Mouse (Mus musculus): ENCODE measurements at regions not wholly inside any gene's neighbourhood (a gene's known extent, or its start where the extent isn't known, plus 50 kb on each side); places are given as distances from the start of the nearest gene placed in this dataset.

DNA sequence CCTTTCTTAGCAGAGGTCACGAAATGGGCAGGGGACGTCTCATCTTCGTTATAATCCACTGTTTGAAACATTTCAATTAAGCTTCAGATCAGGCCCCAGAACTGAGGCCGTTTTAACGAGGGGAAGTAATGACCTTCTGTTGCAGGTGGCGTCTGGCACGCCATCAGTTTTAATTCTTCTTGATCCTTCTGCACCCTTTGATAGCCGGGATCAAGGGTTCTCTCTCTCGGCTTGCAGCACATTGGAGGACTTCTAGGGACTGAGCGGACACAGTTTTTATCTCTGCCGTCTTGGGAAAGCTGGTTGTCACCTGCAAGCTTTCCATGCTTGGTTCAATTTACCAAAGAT, 151.9 kb upstream of the Lmo4 start:
- WGBS: 54% methylated on average over 11 of the region's 11 CpGs
- no peak overlapping the region for H3K4me2 ChIP-seq (replicated peaks)
- no peaks in the 10 kb centered on the region for H3K4me1 ChIP-seq
- ATAC-seq (ENCODE audit: low FRiP score, low read depth): no peak
- H3K27ac ChIP-seq (replicated peaks): no peak overlapping the region
- H3K9ac ChIP-seq (replicated peaks): no peak overlapping the region
- no peaks in the 10 kb centered on the region for H3K27me3 ChIP-seq
- 0 out of 2 replicates have a peak, but pooled peaks cover 3% of the 10 kb centered on the region for H3K9me3 ChIP-seq
- H3K36me3 ChIP-seq: no peaks in the 10 kb centered on the region
- no peak overlapping the region for H3K4me3 ChIP-seq

DNA sequence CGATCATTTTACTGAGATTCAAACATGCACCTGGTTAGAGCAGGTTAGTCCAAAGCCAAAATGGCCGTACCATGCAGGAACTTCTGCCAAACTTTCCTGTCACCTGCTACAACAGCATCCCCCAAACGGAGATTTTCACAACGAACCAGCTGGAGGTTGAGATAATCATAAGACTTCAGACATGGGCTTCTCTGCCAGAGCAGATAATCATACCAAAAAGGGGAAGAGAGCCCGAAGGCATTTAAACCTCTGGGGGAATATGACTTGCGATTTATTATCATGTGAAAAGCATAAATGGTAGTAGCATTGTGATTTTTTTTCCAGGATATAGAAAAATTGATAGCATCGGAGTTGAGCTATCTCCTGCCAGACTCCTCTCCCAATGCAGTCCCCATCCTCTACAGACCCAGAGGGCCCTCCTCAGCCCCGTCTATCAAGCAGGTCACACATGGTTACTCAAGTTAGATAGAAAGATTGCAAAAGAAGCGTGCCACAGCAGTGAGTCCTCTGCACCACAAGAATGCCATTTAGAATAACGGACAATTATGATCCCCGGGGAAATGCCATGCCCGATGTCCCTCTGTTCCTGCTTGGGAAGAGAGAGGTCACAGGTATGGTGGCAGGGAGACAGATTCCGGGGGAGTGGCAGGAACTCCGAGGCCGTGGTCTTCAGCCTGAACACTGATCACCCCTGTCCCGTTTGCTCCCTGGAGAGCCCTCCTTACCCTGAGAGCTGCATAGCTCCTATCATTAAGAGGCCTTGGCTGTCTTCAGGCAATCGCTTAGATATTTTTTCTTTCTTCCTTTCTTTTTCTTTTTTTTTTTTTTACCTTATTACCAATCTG, 151.3 kb upstream of the Lmo4 start:
- H3K27ac ChIP-seq (replicated peaks): no peak overlapping the region
- H3K4me1 ChIP-seq: no peaks in the 10 kb centered on the region
- H3K9me3 ChIP-seq: 0 out of 2 replicates have a peak, but pooled peaks cover 3% of the 10 kb centered on the region
- no peaks in the 10 kb centered on the region for H3K27me3 ChIP-seq
- no peak overlapping the region for H3K9ac ChIP-seq (replicated peaks)
- ATAC-seq (ENCODE audit: low FRiP score, low read depth): no peak
- 74% methylated on average over 17 of the region's 17 CpGs for WGBS
- H3K36me3 ChIP-seq: no peaks in the 10 kb centered on the region
- no peak overlapping the region for H3K4me2 ChIP-seq (replicated peaks)
- no peak overlapping the region for H3K4me3 ChIP-seq

DNA sequence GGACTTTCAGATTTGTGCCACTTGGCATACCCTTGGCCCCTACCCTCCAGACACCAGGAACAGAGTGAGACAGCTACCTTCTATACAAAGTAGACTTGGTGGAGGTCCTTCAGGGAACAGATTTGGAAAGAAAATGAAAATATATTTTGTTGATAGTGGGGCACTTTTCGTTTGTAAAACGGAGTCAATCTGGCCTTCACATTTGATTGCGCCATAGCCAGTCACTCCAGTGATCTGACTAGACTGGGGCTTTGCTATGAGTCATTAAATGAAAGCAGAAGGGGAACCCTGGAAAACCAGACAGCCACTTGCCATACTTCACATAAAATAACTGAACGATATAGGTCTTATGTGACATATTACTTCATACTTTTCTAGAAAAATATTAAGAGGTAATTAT, 147.5 kb upstream of the Lmo4 start:
- no peaks in the 10 kb centered on the region for H3K9me3 ChIP-seq
- H3K4me1 ChIP-seq: no peaks in the 10 kb centered on the region
- no peak for ATAC-seq (ENCODE audit: low FRiP score, low read depth)
- no peaks in the 10 kb centered on the region for H3K27me3 ChIP-seq
- H3K36me3 ChIP-seq: no peaks in the 10 kb centered on the region
- no peak overlapping the region for H3K27ac ChIP-seq (replicated peaks)
- H3K4me3 ChIP-seq: no peak overlapping the region
- whole genome bisulfite sequencing: 92% methylated on average over 4 of the region's 4 CpGs
- H3K4me2 ChIP-seq (replicated peaks): no peak overlapping the region
- H3K9ac ChIP-seq (replicated peaks): no peak overlapping the region

DNA sequence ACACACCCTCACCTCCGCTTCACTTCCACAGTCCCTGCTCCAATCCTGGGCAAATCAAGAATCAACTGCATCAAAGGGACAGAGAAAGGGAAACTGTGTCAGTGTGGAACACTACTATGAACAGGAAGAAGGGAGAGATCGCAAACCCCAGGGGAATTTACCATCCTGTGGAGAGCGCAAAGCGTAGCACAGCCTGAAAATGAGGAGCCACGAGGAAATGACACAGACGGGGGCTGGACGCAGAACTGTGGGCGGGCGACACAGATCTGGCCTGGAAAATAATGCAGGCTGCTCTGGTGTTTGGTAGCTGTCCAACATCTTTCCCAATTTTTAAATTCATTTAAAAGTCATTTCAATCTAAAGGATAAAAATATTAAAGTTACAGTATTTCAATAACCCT, 143.4 kb upstream of the Lmo4 start:
- H3K9ac ChIP-seq (replicated peaks): no peak overlapping the region
- no peak overlapping the region for H3K4me3 ChIP-seq
- ATAC-seq (ENCODE audit: low FRiP score, low read depth): no peak
- H3K27ac ChIP-seq (replicated peaks): no peak overlapping the region
- H3K36me3 ChIP-seq: no peaks in the 10 kb centered on the region
- H3K27me3 ChIP-seq: no peaks in the 10 kb centered on the region
- no peaks in the 10 kb centered on the region for H3K9me3 ChIP-seq
- H3K4me1 ChIP-seq: no peaks in the 10 kb centered on the region
- no peak overlapping the region for H3K4me2 ChIP-seq (replicated peaks)
- 84% methylated on average over 9 of the region's 9 CpGs for WGBS

DNA sequence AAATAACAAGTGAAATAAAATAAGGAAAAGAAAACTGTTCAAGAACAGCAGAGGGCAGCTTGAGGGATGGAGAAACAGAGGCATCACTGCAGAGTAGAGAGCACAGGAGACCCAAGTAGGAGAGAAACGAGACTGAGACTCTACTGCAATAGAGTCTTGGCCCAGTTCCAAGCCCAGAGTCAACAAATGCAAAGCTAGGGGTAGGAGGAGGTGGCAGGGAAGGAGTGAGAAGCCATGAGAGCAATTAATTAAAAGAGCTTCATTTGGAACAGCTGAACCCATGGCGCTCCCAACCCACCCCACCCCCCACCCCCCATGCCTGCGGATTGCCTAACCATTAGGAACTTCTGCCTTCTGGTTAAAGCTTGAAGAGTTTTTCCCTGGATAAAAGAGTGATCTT, 130.2 kb upstream of the Lmo4 start:
- Histone ChIP-seq H3K4me1 (peaks cover 9% of the 10 kb centered on the region), H3K9me3 (no peaks in the 10 kb centered on the region), H3K4me2 (replicated peaks) (no peak overlapping the region), H3K4me3 (no peak overlapping the region), H3K9ac (replicated peaks) (no peak overlapping the region), H3K36me3 (no peaks in the 10 kb centered on the region), H3K27me3 (no peaks in the 10 kb centered on the region), H3K27ac (replicated peaks) (no peak overlapping the region)
- 71% methylated on average over 3 of the region's 3 CpGs for WGBS
- no peak for ATAC-seq (ENCODE audit: low FRiP score, low read depth)

DNA sequence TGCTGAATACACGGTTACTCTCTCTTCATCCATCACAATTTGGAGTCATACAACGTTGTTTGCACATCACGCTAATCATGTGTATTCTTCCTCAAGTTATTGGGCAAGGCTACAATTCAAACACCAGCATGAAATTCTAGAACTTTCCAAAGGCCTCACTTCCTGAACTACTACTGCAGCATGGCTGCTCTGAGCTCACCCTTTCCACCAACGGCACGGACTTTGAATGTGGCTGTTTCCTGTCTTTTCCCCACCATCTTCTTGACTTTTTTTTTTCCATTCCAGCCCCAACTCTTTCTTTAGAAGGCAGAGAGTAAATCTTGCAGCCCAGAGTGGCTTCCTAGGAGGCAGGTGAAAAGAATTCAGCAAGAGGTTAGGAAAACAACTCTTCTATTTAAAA, 129.2 kb upstream of the Lmo4 start:
- whole genome bisulfite sequencing: 92% methylated on average over 5 of the region's 5 CpGs

DNA sequence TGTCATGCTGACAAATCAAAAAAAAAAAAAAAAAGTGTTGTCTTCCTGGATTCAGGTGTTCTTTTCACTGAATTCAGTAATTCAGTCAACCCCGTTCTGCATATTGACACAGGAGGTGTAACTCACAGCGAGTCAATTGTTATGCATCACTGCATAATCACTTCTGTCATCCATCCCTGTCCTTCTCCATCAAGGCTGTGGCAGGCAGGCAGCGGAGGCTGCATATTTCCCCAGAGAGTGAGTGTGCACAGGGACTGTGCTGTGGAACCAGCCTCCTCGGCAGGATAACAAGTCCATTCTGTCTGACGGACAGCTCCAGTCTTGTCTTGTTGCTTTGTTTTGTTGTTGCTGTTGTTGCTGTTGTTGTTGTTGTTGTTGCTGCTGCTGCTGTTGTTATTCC, 127.3 kb upstream of the Lmo4 start:
- Histone ChIP-seq H3K9me3 (no peaks in the 10 kb centered on the region), H3K4me3 (no peak overlapping the region), H3K36me3 (no peaks in the 10 kb centered on the region), H3K4me1 (peaks cover 13% of the 10 kb centered on the region), H3K27ac (replicated peaks) (no peak overlapping the region), H3K9ac (replicated peaks) (no peak overlapping the region), H3K4me2 (replicated peaks) (no peak overlapping the region), H3K27me3 (no peaks in the 10 kb centered on the region)
- 11% methylated on average over 5 of the region's 5 CpGs for WGBS
- ATAC-seq (ENCODE audit: low FRiP score, low read depth): peak; percentile 58; the same call in 1 of the 2 replicates

More for the DNA sequence above, 129.2 kb upstream of the Lmo4 start:
- Histone ChIP-seq H3K9me3 (no peaks in the 10 kb centered on the region), H3K27ac (replicated peaks) (no peak overlapping the region), H3K4me3 (no peak overlapping the region), H3K4me2 (replicated peaks) (no peak overlapping the region), H3K9ac (replicated peaks) (no peak overlapping the region), H3K27me3 (no peaks in the 10 kb centered on the region), H3K4me1 (peaks cover 13% of the 10 kb centered on the region), H3K36me3 (no peaks in the 10 kb centered on the region)
- no peak for ATAC-seq (ENCODE audit: low FRiP score, low read depth)

DNA sequence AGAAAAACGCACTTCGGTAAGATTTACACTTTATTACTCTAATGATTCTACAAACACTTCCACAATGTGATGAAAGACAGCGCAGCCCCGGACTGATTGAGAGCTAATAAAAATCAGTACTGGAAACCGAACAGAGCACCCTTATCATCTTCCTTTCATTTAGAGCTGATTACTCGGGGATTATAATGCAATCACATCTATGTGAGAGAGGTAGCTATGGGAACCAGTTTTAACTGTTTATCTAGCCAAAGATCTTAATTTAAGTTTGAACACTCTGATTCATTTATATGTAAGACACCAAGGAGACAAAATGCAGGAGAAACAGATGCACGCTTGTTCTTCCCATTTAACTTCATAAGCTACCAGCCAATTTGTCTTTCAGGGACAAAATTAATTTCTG, 124.1 kb upstream of the Lmo4 start:
- 78% methylated on average over 7 of the region's 7 CpGs for WGBS
- H3K9ac ChIP-seq (replicated peaks): no peak overlapping the region
- H3K4me3 ChIP-seq: no peak overlapping the region
- no peak overlapping the region for H3K27ac ChIP-seq (replicated peaks)
- peaks cover 10% of the 10 kb centered on the region for H3K4me1 ChIP-seq
- H3K27me3 ChIP-seq: no peaks in the 10 kb centered on the region
- H3K4me2 ChIP-seq (replicated peaks): no peak overlapping the region
- ATAC-seq (ENCODE audit: low FRiP score, low read depth): no peak
- H3K36me3 ChIP-seq: no peaks in the 10 kb centered on the region
- H3K9me3 ChIP-seq: no peaks in the 10 kb centered on the region

DNA sequence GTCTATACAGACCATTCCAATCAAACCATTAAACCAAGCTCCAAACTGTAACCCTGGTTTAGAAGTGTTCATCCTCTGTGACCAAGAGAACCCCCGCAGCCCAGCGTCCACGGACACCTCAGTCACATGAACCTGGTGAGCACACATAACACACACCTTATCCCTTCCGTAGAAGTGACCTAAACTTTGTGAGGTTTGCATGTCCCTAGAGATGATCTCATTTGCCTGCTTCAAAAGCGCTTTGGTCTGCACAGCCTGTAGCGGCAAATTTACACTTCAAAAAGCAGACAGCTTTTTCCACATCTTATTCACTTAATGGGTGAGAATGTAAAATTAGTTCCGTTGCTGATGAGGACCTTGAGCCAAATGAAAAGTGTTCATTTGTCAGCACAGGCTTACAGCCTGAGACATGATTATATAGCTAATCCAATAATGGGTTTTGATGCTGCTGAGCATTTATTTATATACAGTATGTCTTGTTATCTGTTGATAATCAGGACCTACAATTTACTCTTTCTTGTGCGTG, 122.3 kb upstream of the Lmo4 start:
- H3K4me3 ChIP-seq: no peak overlapping the region
- no peak overlapping the region for H3K4me2 ChIP-seq (replicated peaks)
- WGBS: 86% methylated on average over 8 of the region's 8 CpGs
- no peak overlapping the region for H3K27ac ChIP-seq (replicated peaks)
- no peaks in the 10 kb centered on the region for H3K36me3 ChIP-seq
- H3K27me3 ChIP-seq: no peaks in the 10 kb centered on the region
- no peaks in the 10 kb centered on the region for H3K9me3 ChIP-seq
- ATAC-seq (ENCODE audit: low FRiP score, low read depth): 0 out of 2 replicates have a peak, but pooled peaks have one; percentile 24
- H3K9ac ChIP-seq (replicated peaks): no peak overlapping the region
- H3K4me1 ChIP-seq: peaks cover 4% of the 10 kb centered on the region

DNA sequence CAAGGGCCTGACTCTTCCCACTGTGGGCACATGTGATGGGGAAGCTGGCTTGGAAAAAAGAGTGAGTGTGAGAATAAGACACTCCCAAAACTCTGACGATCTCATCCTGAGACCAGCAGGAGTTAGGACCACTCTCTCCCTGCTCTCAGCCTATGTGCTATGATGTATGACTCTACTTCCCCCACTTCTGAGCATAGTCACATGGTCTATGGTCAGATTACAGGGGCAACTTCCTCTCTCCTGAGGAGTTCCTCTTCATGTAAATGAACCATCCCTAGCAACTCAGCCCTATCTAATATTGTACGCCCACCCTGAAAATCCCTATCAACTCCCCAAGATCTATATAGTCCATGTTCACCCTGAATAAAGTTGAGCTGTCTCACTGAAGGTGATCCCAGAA, 120.0 kb upstream of the Lmo4 start:
- 0 out of 2 replicates have a peak, but pooled peaks cover 2% of the 10 kb centered on the region for H3K4me1 ChIP-seq
- 95% methylated on average over 2 of the region's 2 CpGs for WGBS
- no peaks in the 10 kb centered on the region for H3K36me3 ChIP-seq
- ATAC-seq (ENCODE audit: low FRiP score, low read depth): no peak
- H3K9me3 ChIP-seq: no peaks in the 10 kb centered on the region
- H3K4me2 ChIP-seq (replicated peaks): no peak overlapping the region
- H3K27me3 ChIP-seq: no peaks in the 10 kb centered on the region
- H3K4me3 ChIP-seq: no peak overlapping the region
- H3K27ac ChIP-seq (replicated peaks): no peak overlapping the region
- no peak overlapping the region for H3K9ac ChIP-seq (replicated peaks)

DNA sequence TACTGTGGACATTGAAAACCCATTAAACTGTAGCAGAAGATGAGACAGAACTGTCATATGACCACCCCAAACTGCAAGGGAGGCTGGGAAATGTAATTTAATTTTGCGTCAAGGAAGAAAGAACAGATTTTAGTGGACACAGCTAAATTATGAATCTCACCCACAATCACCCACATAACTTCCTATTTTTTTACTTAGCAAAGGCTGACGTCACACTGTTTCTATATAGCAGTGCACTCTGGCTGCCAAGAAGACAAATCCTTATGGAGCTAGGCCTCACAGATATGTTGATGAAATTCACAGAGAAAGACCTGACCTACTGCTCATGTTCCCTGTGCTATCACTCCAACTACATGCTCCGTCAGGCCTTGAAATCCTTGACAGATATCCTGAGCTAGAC, 118.5 kb upstream of the Lmo4 start:
- no peak overlapping the region for H3K4me3 ChIP-seq
- WGBS: 96% methylated on average over 3 of the region's 3 CpGs
- peaks cover 7% of the 10 kb centered on the region for H3K4me1 ChIP-seq
- H3K9ac ChIP-seq (replicated peaks): no peak overlapping the region
- H3K27me3 ChIP-seq: no peaks in the 10 kb centered on the region
- H3K27ac ChIP-seq (replicated peaks): no peak overlapping the region
- H3K4me2 ChIP-seq (replicated peaks): no peak overlapping the region
- no peak for ATAC-seq (ENCODE audit: low FRiP score, low read depth)
- H3K36me3 ChIP-seq: no peaks in the 10 kb centered on the region
- H3K9me3 ChIP-seq: no peaks in the 10 kb centered on the region

DNA sequence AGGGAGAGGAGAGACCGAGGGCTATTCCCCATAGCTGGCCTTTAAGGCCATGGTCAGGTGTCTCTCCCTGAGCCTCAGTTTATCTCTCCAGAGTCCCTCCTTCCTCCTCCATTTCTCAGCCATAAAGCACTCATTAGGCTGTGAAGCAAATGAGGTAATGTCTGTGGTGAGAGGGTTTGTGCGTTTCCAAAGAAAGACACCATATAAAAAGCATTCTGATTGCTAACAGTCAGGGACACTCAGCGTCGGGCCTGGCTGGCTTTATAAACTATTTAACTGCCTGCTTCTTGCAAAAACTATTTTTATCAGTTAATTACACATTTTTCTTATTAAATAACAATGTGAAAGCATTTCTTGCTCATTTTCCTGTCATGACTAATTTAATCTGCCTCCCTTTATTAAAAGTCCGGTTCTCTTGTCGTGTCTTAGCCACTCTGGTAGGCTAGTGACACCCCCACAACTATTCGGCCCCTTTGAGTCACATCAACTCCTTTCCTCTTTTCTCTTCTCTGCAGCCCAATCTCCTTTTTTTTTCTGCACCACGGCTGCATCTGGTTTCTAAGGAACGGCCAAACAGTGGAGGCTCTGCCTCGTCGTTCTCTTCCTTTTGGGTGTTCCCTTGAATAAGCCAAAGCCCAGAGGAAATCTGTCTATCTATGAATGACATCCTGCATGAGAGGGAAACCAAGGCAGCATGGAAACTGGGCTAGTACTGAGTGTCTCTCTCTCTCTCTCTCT, 114.6 kb upstream of the Lmo4 start:
- H3K9ac ChIP-seq (replicated peaks): no peak overlapping the region
- H3K9me3 ChIP-seq: no peaks in the 10 kb centered on the region
- no peak overlapping the region for H3K4me3 ChIP-seq
- 66% methylated on average over 11 of the region's 11 CpGs for WGBS
- H3K36me3 ChIP-seq: no peaks in the 10 kb centered on the region
- peak overlapping the region; percentile 56; the same call in 1 of the 2 replicates for H3K27ac ChIP-seq (replicated peaks)
- H3K4me2 ChIP-seq (replicated peaks): 0 out of 2 replicates have a peak overlapping the region, but pooled peaks have one; percentile 9
- H3K4me1 ChIP-seq: peaks cover 10% of the 10 kb centered on the region
- ATAC-seq (ENCODE audit: low FRiP score, low read depth): 0 out of 2 replicates have a peak, but pooled peaks have one; percentile 3
- H3K27me3 ChIP-seq: no peaks in the 10 kb centered on the region
